Mouse (Mus musculus) frontal cortex, postnatal 10 days (tissue): ENCODE measurements at regions not wholly inside any gene's neighbourhood (a gene's known extent, or its start where the extent isn't known, plus 50 kb on each side); places are given as distances from the start of the nearest gene placed in this dataset.

Source experiments
- DNase-seq, 2 experiments: peaks; one replicate each; pipeline ENCODE4 v3.0.0; 2022; ENCODE audit warnings: low spot score in 2 of 2, mixed read lengths in 1 of 2

GRCm38 (mm10) chr9:113421121-113421520 lies 286.9 kb downstream of the Pdcd6ip start:
- DNase-seq = no peak

DNA sequence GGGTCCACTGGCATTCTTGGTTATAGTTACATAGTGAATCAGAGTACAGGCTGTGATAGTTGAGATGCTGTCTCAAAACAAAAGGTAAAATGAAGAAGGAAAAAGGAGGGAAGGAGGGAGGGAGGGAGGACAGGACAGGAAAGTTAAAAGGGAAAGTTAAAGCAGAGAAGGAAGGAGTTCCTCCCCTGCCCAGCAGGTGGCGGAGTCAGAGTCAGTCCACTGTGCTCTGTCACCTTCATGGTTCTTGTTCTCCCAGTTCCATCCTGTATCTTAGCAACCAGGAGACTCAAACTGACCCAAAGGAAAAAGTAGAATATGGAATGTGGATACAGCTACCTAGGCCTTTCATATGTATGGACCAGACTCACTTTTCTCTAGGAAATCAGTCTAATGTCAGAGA lies 288.3 kb downstream of the Pdcd6ip start:
- no peak for DNase-seq

DNA sequence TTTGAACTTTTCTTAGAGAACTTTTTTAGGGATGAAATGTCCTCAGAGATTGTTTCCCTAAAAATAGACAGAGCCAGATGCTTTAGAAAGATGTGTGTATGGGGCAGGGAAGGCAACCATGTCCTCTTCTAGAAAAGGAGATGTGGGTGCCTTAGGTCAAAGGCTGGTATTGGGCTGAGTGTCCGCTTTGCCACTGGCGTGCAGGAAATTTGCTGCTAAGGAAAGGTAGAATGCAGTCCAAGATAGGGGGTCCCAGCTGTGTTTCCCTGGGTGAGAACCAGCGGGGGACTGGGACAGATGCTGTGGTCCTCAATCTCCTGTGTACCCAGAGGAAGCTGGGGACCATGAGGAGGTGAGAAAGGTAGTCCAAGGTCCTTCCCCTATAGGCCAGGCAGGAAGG lies 291.0 kb downstream of the Pdcd6ip start:
- no peak for DNase-seq

DNA sequence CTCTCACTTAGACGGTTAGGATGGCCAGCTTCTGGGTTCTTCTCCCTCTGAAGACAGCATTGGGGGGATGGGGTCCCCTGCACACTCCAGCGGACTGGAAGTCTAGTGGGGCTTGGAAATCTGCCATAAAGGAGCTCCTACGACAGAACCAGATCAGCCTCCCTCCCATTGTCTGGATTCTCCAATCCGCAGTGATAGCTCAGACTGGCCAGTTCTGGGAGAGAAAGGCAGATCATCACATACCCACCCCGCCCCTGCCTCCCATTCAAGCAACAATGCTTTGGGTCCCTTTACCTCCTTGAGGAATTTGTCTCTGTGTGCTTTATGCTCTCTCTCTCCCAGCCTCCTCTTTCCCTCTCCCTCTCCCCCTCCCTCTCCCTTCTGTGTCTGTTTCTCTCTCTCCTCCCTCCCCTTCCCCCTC lies 292.5 kb downstream of the Pdcd6ip start:
- no peak for DNase-seq

DNA sequence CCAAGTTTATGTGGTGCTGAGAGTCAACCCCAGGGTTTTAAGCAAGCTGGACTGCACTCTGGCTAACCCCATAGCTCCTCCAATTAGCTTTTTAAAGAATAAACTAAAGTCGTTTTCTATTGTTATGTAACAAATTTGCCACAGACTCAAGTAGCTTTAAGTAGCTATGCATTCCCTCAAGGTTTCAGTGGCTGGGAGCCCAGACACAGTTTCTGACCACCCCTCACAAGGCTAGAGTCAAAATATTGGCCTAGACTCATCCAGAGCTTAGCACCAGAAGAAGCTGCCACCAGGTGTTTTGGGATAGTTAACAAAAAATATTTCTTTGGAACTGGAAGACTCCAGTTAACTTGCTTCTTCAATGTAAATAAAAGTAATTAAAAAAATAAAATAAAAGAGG lies 293.4 kb downstream of the Pdcd6ip start:
- DNase-seq = no peak

DNA sequence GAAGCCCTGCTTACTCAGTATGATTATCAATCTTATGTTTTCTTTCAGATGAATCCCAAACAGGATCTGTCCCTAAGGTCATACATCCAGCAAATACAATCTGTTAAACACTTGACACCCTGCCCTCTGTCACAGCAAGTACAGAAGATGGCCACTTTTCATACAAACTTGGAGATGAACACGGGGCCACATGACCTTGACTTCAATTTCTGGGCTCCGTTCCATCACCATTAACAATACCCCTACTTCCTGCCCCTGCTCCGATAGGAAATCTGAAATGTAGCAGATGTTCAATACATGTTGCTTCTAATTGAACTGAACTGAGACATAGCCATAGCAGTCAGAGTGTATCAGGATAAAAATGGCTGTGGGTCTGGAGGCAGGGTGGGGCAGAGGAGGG lies 294.2 kb downstream of the Pdcd6ip start:
- DNase-seq = no peak

- no peak for DNase-seq
These were observed 296.4 kb downstream of the Pdcd6ip start for GRCm38 (mm10) chr9:113411638-113412037.

GRCm38 (mm10) chr9:113408521-113408920 lies 299.5 kb downstream of the Pdcd6ip start:
- DNase-seq = no peak

DNA sequence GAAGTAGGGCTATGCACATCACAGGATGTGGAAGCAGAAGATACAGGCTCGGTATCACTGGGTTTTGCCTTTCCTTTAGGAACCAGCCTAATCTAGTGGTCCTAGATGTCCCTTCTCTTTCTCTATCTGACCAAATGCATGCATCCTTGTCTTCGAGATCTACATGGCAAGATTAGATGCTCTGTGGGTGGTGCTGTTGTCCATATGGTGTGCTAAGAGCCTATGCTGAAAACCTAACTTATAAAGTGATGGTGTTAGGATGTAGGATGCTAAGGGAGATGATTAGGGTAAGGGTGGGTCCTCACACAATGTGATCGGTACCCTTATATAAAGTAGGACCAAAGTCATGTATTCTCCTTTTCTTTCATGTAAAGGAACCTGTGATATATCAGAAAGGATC lies 313.7 kb downstream of the Pdcd6ip start:
- DNase-seq = no peak

GRCm38 (mm10) chr9:113387356-113387755 lies 320.7 kb downstream of the Pdcd6ip start:
- DNase-seq = no peak

- DNase-seq = no peak
These were observed 326.4 kb downstream of the Pdcd6ip start for GRCm38 (mm10) chr9:113381591-113382110.

DNA sequence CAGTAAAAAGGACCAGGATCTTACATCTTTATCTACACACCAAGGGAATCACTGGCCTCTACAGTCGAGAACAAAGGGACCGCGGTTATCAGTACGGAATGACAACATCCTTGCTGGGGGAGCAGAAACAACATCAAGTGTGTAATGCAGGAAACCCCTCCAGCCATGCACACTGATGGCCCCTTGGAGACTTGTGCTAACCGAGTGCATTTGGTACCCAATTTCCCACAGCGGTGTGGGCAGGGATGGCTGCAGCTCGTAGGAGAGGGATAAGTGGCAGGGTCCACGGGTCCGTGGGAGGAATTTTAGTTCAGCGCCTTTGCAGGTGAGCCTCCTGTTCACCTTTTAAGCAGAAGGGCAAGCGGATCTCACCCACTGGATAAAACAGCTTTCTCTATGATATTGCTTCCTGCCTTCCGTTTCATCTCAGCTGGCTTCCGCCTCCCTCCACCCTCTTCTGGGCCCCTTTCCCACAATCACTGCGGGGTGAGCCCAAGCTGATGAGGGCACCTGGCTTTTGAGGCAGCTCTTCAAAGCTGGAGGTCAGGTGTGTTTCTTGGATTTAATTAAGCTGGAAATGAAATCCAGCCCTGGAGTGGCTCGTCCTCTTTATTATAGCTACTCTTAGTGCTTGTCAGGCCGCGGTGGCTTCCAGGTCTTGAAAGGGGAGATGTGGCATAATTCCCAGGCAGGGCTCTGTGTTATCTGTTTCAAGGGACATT lies 327.5 kb downstream of the Pdcd6ip start:
- no peak for DNase-seq

GRCm38 (mm10) chr9:113378525-113378924 lies 329.5 kb downstream of the Pdcd6ip start:
- DNase-seq = no peak

GRCm38 (mm10) chr9:113371718-113372306 lies 336.2 kb downstream of the Pdcd6ip start:
- DNase-seq = peak in 1 of 2 experiments; percentile 3

DNA sequence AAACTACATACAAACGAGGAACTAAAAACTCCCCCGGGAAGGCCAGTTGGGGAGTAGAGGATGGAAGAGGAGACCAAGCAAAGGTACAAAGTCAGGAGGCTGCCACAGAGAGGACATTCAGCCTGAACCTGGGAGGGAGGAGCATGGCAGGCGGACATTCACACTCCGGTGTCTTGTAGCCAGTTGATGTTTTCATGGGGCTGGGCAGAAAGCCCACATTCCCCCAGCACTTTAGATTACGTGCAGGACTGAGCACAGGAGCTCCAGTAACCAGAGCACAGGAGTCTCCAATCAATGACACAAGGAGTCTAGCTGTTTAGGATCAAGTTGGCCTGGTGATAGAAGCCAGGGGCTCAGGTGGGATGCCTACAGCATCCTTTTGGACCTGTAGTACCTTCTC lies 360.1 kb downstream of the Pdcd6ip start:
- no peak for DNase-seq

GRCm38 (mm10) chr9:113346531-113346930 lies 361.5 kb downstream of the Pdcd6ip start:
- peak; percentile 28 to 38 for DNase-seq

GRCm38 (mm10) chr9:113342131-113342530 lies 365.9 kb downstream of the Pdcd6ip start:
- peak; percentile 36 to 77 for DNase-seq

DNA sequence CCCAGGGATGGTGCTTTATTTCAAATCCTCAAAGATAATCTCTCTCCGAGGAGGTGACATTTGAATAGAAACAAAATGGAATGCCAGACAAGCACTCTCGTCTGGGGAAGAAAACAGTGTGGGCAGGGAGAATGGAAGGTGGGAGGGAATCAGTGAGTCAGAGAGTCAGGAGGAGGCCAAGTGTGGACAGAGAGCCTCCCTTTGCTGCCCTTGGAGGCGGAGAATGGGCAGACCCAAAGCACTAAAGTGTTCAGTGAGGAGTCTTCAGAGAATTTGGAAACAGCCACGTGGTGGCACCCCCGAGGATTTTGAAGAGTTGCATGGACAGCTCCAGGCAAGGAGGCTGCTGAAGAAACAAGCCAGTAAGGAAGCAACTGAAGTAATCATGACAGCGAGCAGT lies 367.2 kb downstream of the Pdcd6ip start:
- DNase-seq = no peak

GRCm38 (mm10) chr9:113340036-113340435 lies 368.0 kb downstream of the Pdcd6ip start:
- no peak for DNase-seq

DNA sequence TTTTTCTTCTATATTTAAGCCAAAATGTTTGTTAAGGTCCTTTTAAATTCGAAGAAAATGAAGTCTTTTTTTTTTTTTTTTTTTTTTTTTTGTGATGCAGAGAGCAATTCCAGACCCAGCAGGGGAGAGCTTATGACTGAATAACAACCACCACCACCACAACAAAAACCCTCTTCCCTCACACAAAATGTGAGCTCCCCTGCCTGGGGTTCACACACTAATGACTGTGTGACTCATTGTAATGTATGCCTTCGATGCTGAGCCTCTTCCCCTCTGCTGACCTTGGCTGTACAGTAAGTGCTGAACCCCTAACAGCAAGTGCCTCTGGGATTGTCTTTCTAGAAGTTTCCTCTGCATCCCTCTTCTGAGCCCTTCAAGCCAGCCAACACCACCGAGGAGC lies 383.6 kb downstream of the Pdcd6ip start:
- DNase-seq = no peak

DNA sequence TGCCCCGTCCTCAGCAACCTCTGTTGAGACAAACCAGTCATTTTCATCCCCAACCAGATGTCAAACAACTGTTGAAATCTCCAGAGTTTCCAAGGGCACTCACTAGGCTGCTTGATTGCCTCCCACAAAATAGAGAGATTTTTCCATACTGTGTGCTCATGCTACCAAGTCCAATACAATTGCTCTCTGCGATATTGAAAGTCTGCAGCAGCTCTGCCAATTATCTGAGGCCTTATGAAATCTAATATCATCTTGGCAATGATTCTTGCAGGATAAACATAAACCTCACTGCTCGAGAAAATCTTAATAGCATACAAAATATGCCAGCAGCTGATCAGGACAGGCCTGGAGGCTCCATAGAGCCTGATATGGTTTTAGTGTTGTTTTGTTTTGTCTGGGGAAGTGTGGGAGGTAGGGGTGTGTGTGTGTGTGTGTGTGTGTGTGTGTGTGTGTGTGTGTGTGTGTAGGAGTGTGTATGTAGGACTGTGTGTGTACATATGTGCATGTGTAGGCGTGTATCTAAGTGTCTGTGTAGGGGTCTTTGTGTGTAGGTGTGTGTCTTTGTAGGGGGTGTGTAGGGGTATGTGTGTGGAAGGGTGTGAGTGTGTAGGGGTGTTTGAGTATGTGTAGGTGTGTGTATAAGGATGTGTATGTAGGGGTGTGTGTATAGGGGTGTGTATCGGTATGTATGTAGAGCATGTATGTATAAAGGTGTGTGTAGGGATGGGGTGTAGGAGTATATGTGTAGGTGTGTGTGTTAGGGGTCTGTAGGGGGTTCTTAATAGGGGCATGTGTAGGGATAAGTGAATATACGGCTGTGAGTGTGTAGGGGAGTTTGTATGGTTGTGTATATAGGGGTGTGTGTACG lies 398.1 kb downstream of the Pdcd6ip start:
- no peak for DNase-seq

DNA sequence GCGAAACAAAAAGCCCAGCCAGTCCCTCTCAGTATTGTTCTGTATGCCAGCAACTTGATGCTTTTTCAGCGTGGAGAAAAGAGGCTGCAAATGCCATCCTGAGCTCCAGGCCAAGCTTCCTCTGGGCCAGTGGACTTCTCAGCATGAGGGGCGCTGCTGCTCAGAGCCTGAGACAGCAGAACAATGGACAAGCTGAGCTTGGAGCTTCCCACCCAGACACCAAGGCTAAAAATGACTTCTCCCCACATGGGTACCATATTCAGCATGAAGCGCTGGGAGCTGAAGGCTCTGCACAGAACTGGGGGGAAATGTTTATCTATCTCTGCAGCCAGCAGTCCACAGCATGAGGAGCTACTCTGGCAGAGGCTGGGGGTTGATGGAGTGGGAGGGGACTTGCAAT lies 402.3 kb downstream of the Pdcd6ip start:
- DNase-seq = no peak
